Mouse (Mus musculus): Measurements from ENCODE around the gene Morn5. TPM values are rescaled to one million over a fixed set of nuclear protein-coding genes. Genes with fewer than 3 reads are reported as not detected.

Gene Morn5
- total and polyA plus RNA-seq, 3 experiments = 0.81 to 1.3 TPM; not detected in 1

- Histone ChIP-seq H3K27ac (ENCODE audit: control insufficient read depth, low read depth, low read length) (no peak overlapping the region), H3K4me3 (ENCODE audit: control insufficient read depth in 1 of 2, insufficient read depth in 1 of 2, low read depth in 2 of 2, low read length in 2 of 2) (peak overlapping the region; percentile 19 to 78; a peak in 2 of 4 replicates), H3K27me3 (ENCODE audit: control insufficient read depth in 1 of 2, insufficient read depth in 2 of 2, low read length in 2 of 2) (peaks cover 0 to 1% of the 10 kb centered on the region in 2 experiments; a peak in 2 of 4 replicates), H3K9me3 (replicated peaks; ENCODE audit: insufficient read depth, low read length) (no peaks in the 10 kb centered on the region), H3K79me2 (ENCODE audit: control insufficient read depth, insufficient read depth, low read length, poor library complexity) (no peaks in the 10 kb centered on the region), H3K9ac (ENCODE audit: control insufficient read depth, low read depth, low read length, poor library complexity, severe bottlenecking) (0 out of 2 replicates have a peak overlapping the region, but pooled peaks have one; percentile 14), H3K36me3 (ENCODE audit: control insufficient read depth in 1 of 2, insufficient read depth in 2 of 2, low read length in 2 of 2) (peaks cover 0 to 12% of the 10 kb centered on the region in 2 experiments; a peak in 2 of 4 replicates), H3K4me1 (ENCODE audit: control insufficient read depth in 1 of 2, insufficient read depth in 2 of 2, low read length in 2 of 2) (peaks cover 12 to 25% of the 10 kb centered on the region in 2 experiments)
- no peak for TF ChIP-seq TBP (IDR thresholded peaks at IDR 0.05; ENCODE audit: low read depth, low read length)
- TF ChIP-seq MAX (IDR thresholded peaks at IDR 0.05; ENCODE audit: low read length) = no peak
- TF ChIP-seq USF2 (IDR thresholded peaks at IDR 0.05; ENCODE audit: borderline replicate concordance in 1 of 2, insufficient read depth in 1 of 2, low read depth in 1 of 2, low read length in 2 of 2) = no peak
- no peak for TF ChIP-seq MYB (IDR thresholded peaks at IDR 0.05; ENCODE audit: low read depth, low read length)
- no peak for TF ChIP-seq POLR2AphosphoS5 (IDR thresholded peaks at IDR 0.05; ENCODE audit: borderline replicate concordance, low read depth, low read length)
- TF ChIP-seq CHD1 (IDR thresholded peaks at IDR 0.05; ENCODE audit: low read depth, low read length) = no peak
- 0 out of 4 replicates have a peak, but pooled peaks of 1 of the 2 experiments have one; percentile 5 for TF ChIP-seq EP300 (IDR thresholded peaks at IDR 0.05; ENCODE audit: low read depth in 1 of 2, low read length in 2 of 2)
- DNase-seq (ENCODE audit: low read depth, low spot score) = peak; percentile 71
These were observed 43.5 kb downstream of the Morn5 start for GRCm38 (mm10) chr2:36092748-36093147.

DNA sequence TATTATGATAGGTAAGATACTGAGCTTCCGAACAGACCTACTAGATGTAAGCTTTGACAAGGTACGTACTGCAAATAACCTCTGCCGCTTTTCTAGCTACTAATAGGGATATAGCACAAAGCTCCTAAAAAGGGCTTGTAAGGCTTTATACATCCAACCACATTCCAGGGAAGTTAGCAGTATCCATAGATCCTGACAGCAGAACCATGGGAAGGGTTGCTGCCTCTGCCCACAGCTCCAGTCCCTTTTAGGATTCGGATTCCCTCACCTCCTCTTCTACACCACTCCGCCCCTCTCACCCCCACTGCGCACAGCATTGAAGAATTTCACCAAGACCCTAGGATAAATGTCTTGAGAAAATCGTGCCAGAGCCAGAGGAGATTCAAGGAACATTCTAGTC lies 44.0 kb downstream of the Morn5 start:
- Histone ChIP-seq H3K36me3 (ENCODE audit: control insufficient read depth in 1 of 2, insufficient read depth in 2 of 2, low read length in 2 of 2) (peaks cover 0 to 12% of the 10 kb centered on the region in 2 experiments; a peak in 2 of 4 replicates), H3K9ac (ENCODE audit: control insufficient read depth, low read depth, low read length, poor library complexity, severe bottlenecking) (no peak overlapping the region), H3K79me2 (ENCODE audit: control insufficient read depth, insufficient read depth, low read length, poor library complexity) (no peaks in the 10 kb centered on the region), H3K4me1 (ENCODE audit: control insufficient read depth in 1 of 2, insufficient read depth in 2 of 2, low read length in 2 of 2) (peaks cover 12 to 25% of the 10 kb centered on the region in 2 experiments), H3K27me3 (ENCODE audit: control insufficient read depth in 1 of 2, insufficient read depth in 2 of 2, low read length in 2 of 2) (peaks cover 0 to 3% of the 10 kb centered on the region in 2 experiments; a peak in 3 of 4 replicates), H3K27ac (ENCODE audit: control insufficient read depth, low read depth, low read length) (no peak overlapping the region), H3K4me3 (ENCODE audit: control insufficient read depth in 1 of 2, insufficient read depth in 1 of 2, low read depth in 2 of 2, low read length in 2 of 2) (peak overlapping the region in 1 of 2 experiments; percentile 51; a peak in 2 of 4 replicates), H3K9me3 (replicated peaks; ENCODE audit: insufficient read depth, low read length) (no peaks in the 10 kb centered on the region)
- TF ChIP-seq RAD21 (IDR thresholded peaks at IDR 0.05; ENCODE audit: low read depth, low read length) (no peak), CHD2 (IDR thresholded peaks at IDR 0.05; ENCODE audit: low read length) (no peak), JUND (IDR thresholded peaks at IDR 0.05; ENCODE audit: low read depth, low read length) (no peak), USF2 (IDR thresholded peaks at IDR 0.05; ENCODE audit: borderline replicate concordance in 1 of 2, insufficient read depth in 1 of 2, low read depth in 1 of 2, low read length in 2 of 2) (no peak), GATA1 (IDR thresholded peaks at IDR 0.05; ENCODE audit: low read depth, low read length) (no peak), KAT2A (conservative IDR thresholded peaks at IDR 0.05; ENCODE audit: low read depth, low read length) (no peak), UBTF (IDR thresholded peaks at IDR 0.05; ENCODE audit: borderline replicate concordance, insufficient read depth, low read depth, low read length) (no peak), POLR2AphosphoS2 (IDR thresholded peaks at IDR 0.05; ENCODE audit: low read length) (no peak), NELFE (IDR thresholded peaks at IDR 0.05; ENCODE audit: low read depth, low read length) (no peak), ELF1 (IDR thresholded peaks at IDR 0.05; ENCODE audit: low read depth, low read length) (no peak), SMC3 (IDR thresholded peaks at IDR 0.05; ENCODE audit: low read depth, low read length) (no peak), ETS1 (IDR thresholded peaks at IDR 0.05; ENCODE audit: low read depth, low read length) (no peak), HCFC1 (IDR thresholded peaks at IDR 0.05; ENCODE audit: low read depth, low read length) (no peak), BHLHE40 (IDR thresholded peaks at IDR 0.05; ENCODE audit: borderline replicate concordance, low read depth, low read length) (no peak), SIN3A (IDR thresholded peaks at IDR 0.05; ENCODE audit: low read length) (no peak)
- no peak for DNase-seq (ENCODE audit: low read depth, low spot score)
